Mouse (Mus musculus) midbrain, embryonic 14.5 days (tissue): ENCODE results near the gene Sppl3. TPM values are rescaled to one million over a fixed set of nuclear protein-coding genes. Genes with fewer than 3 reads are reported as not detected.

Experiments used
- ATAC-seq: fragments of 200-750 bp; cut with Nextera tagmentation; 2 replicates; pipeline ENCODE4 v1.8.0; 2017; ENCODE audit warnings: moderate number of reproducible peaks, moderate library complexity; ENCODE audit not compliant: low FRiP score, low TSS enrichment
- DNase-seq: peaks from one replicate; pipeline ENCODE4 v3.0.0-alpha.2; 2015
- H3K27ac ChIP-seq: fragments of 300-500 bp; sonication (generic); replicated peaks from 2 replicates; pipeline ENCODE4 v1.5.1; 2014; ENCODE audit warnings: mild to moderate bottlenecking, low read depth, low read length, moderate library complexity
- H3K27me3 ChIP-seq: fragments of 300-500 bp; sonication (generic); 2 replicates; pipeline ENCODE4 v1.6.1; 2014; ENCODE audit warnings: low read length, control low read depth, mixed read lengths; ENCODE audit not compliant: control insufficient read depth, insufficient read depth
- H3K36me3 ChIP-seq: fragments of 300-500 bp; sonication (generic); 2 replicates; pipeline ENCODE4 v1.6.1; 2014; ENCODE audit warnings: low read length, control low read depth; ENCODE audit not compliant: control insufficient read depth, insufficient read depth
- H3K4me1 ChIP-seq: fragments of 300-500 bp; sonication (generic); 2 replicates; pipeline ENCODE4 v1.6.1; 2014; ENCODE audit warnings: mild to moderate bottlenecking, antibody characterized with exemption, low read length, control low read depth; ENCODE audit not compliant: control insufficient read depth, insufficient read depth
- H3K4me2 ChIP-seq: fragments of 300-500 bp; sonication (generic); 2 replicates; pipeline ENCODE4 v1.6.1; 2014; ENCODE audit warnings: mild to moderate bottlenecking, low read length, moderate library complexity
- H3K4me3 ChIP-seq: fragments of 300-500 bp; sonication (generic); replicated peaks from 2 replicates; pipeline ENCODE4 v1.5.1; 2014; ENCODE audit warnings: low read depth, low read length
- H3K9ac ChIP-seq: fragments of 300-500 bp; sonication (generic); replicated peaks from 2 replicates; pipeline ENCODE4 v1.6.1; 2014; ENCODE audit warnings: mild to moderate bottlenecking, low read length, moderate library complexity
- H3K9me3 ChIP-seq: fragments of 300-500 bp; sonication (generic); 2 replicates; pipeline ENCODE4 v1.6.1; 2016; ENCODE audit warnings: low read length, control low read depth, mixed read lengths; ENCODE audit not compliant: control insufficient read depth
- WGBS: fragments of 180-500 bp; shearing (Covaris S2); extraction: QIAGEN DNeasy Blood & Tissue Kit; methylation state at CpG from one replicate; pipeline ENCODE4 v1.1.7; 2014; 5-methylcytosine and 5-hydroxymethylcytosine counted together
- polyA plus RNA-seq: library from polyadenylated mRNA; unstranded; fragments of >200 nt; fragmentation: Nextera tagmentation; extraction: Ambion mirVana; gene quantifications from 2 replicates; pipeline ENCODE4 v1.2.1, GENCODE M21; 2014

Sppl3 gene
- polyA plus RNA-seq, 1 experiment from 2014 or later: 33.1 TPM

GRCm38 (mm10) chr5:115035217-115035616 is 24.3 kb downstream of the Sppl3 start:
- no peak for ATAC-seq
- H3K4me2 ChIP-seq: no peak overlapping the region
- no peaks in the 10 kb centered on the region for H3K9me3 ChIP-seq
- DNase-seq: no peak
- H3K4me3 ChIP-seq: no peak overlapping the region
- 90% methylated on average over 1 of the region's 1 CpGs for WGBS
- H3K4me1 ChIP-seq: no peaks in the 10 kb centered on the region
- H3K36me3 ChIP-seq: no peaks in the 10 kb centered on the region
- no peak overlapping the region for H3K27ac ChIP-seq
- H3K9ac ChIP-seq: no peak overlapping the region
- H3K27me3 ChIP-seq: no peaks in the 10 kb centered on the region

- H3K4me3 ChIP-seq: no peak overlapping the region
- H3K4me2 ChIP-seq: no peak overlapping the region
- no peaks in the 10 kb centered on the region for H3K9me3 ChIP-seq
- ATAC-seq (no peak), DNase-seq (no peak)
- no peak overlapping the region for H3K27ac ChIP-seq
- 80% methylated on average over 2 of the region's 2 CpGs for WGBS
- H3K9ac ChIP-seq: no peak overlapping the region
- no peaks in the 10 kb centered on the region for H3K4me1 ChIP-seq
- no peaks in the 10 kb centered on the region for H3K27me3 ChIP-seq
- H3K36me3 ChIP-seq: no peaks in the 10 kb centered on the region
Observed at GRCm38 (mm10) chr5:115037099-115037498, 26.2 kb downstream of the Sppl3 start.

GRCm38 (mm10) chr5:115040756-115041155 is 29.8 kb downstream of the Sppl3 start:
- no peaks in the 10 kb centered on the region for H3K9me3 ChIP-seq
- H3K4me2 ChIP-seq: no peak overlapping the region
- WGBS: 88% methylated on average over 4 of the region's 4 CpGs
- no peak overlapping the region for H3K4me3 ChIP-seq
- H3K36me3 ChIP-seq: no peaks in the 10 kb centered on the region
- ATAC-seq (no peak), DNase-seq (no peak)
- H3K27ac ChIP-seq: no peak overlapping the region
- H3K4me1 ChIP-seq: no peaks in the 10 kb centered on the region
- H3K27me3 ChIP-seq: no peaks in the 10 kb centered on the region
- H3K9ac ChIP-seq: no peak overlapping the region

- ATAC-seq (no peak), DNase-seq (no peak)
- H3K9me3 ChIP-seq: no peaks in the 10 kb centered on the region
- no peak overlapping the region for H3K27ac ChIP-seq
- H3K27me3 ChIP-seq: no peaks in the 10 kb centered on the region
- H3K36me3 ChIP-seq: no peaks in the 10 kb centered on the region
- no peaks in the 10 kb centered on the region for H3K4me1 ChIP-seq
- H3K4me2 ChIP-seq: no peak overlapping the region
- 94% methylated on average over 4 of the region's 4 CpGs for WGBS
- H3K9ac ChIP-seq: no peak overlapping the region
- H3K4me3 ChIP-seq: no peak overlapping the region
Observed at GRCm38 (mm10) chr5:115043626-115044025, 32.7 kb downstream of the Sppl3 start.

DNA sequence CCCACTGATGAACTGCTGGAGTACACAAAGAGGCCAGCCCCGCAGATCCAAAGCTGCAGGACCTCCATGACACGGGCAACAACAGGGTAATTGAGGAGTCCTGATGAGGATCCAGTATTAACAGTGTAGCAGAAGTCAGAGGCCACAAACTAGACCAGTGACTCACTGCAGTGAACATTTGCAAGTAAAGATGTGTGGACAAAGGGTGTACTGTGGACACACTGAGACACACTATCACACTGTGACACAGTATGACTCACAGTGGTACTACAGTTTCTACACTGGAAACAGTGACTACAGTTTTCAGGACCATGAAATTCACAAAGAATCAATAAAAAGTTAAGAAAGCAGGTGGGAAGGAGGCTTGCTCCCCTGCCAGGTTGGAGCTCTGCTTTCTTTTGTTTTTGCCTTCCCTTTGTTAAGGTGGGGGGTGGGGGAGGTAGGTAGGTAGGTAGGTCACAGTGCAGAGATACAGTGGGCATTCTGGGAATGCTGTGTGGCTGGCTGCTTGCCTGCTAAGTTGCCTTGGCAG is 34.3 kb downstream of the Sppl3 start:
- Histone ChIP-seq H3K4me2 (no peak overlapping the region), H3K4me1 (no peaks in the 10 kb centered on the region), H3K9ac (no peak overlapping the region), H3K9me3 (no peaks in the 10 kb centered on the region), H3K36me3 (no peaks in the 10 kb centered on the region), H3K27ac (no peak overlapping the region), H3K4me3 (no peak overlapping the region), H3K27me3 (no peaks in the 10 kb centered on the region)
- ATAC-seq (no peak), DNase-seq (no peak)
- 85% methylated on average over 2 of the region's 2 CpGs for WGBS

DNA sequence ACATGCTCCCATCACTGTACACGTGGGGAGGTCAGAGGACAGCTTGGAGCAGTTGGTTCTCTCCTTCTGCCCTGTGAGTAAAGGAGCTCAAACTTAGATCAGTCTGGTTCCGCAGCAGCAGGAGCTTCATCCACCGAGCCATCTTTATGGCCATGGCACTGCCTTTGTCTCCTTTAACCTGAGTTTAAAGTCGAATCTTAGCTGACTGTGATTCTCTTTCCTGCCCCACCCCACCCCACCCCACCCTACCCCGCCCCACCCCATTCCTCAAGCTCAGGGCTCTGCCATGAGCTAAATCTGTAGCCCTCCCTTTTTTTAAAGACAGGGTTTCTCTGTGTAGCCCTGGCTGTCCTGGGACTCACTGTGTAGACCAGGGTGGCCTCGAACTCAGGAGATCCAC is 38.8 kb downstream of the Sppl3 start:
- 93% methylated on average over 6 of the region's 6 CpGs for WGBS
- Histone ChIP-seq H3K36me3 (no peaks in the 10 kb centered on the region), H3K27ac (no peak overlapping the region), H3K9ac (no peak overlapping the region), H3K27me3 (no peaks in the 10 kb centered on the region), H3K4me1 (peaks cover 9% of the 10 kb centered on the region; the same call in 1 of the 2 replicates), H3K9me3 (no peaks in the 10 kb centered on the region), H3K4me3 (no peak overlapping the region), H3K4me2 (no peak overlapping the region)
- DNase-seq: no peak
- ATAC-seq: no peak

GRCm38 (mm10) chr5:115050776-115051175 is 39.8 kb downstream of the Sppl3 start:
- H3K27me3 ChIP-seq: no peaks in the 10 kb centered on the region

GRCm38 (mm10) chr5:115052546-115052945 is 41.6 kb downstream of the Sppl3 start:
- DNase-seq: peak; percentile 11
- Histone ChIP-seq H3K27me3 (no peaks in the 10 kb centered on the region), H3K4me3 (no peak overlapping the region), H3K36me3 (no peaks in the 10 kb centered on the region), H3K9me3 (no peaks in the 10 kb centered on the region), H3K4me1 (peaks cover 9% of the 10 kb centered on the region; the same call in 1 of the 2 replicates), H3K4me2 (no peak overlapping the region), H3K9ac (no peak overlapping the region), H3K27ac (no peak overlapping the region)
- no peak for ATAC-seq
- 88% methylated on average over 8 of the region's 8 CpGs for WGBS

More at GRCm38 (mm10) chr5:115050776-115051175, 39.8 kb downstream of the Sppl3 start:
- H3K4me2 ChIP-seq: no peak overlapping the region
- 93% methylated on average over 6 of the region's 6 CpGs for WGBS
- H3K27ac ChIP-seq: no peak overlapping the region
- DNase-seq (no peak), ATAC-seq (no peak)
- H3K4me3 ChIP-seq: no peak overlapping the region
- H3K4me1 ChIP-seq: peaks cover 9% of the 10 kb centered on the region; the same call in 1 of the 2 replicates
- H3K36me3 ChIP-seq: no peaks in the 10 kb centered on the region
- no peak overlapping the region for H3K9ac ChIP-seq
- no peaks in the 10 kb centered on the region for H3K9me3 ChIP-seq

DNA sequence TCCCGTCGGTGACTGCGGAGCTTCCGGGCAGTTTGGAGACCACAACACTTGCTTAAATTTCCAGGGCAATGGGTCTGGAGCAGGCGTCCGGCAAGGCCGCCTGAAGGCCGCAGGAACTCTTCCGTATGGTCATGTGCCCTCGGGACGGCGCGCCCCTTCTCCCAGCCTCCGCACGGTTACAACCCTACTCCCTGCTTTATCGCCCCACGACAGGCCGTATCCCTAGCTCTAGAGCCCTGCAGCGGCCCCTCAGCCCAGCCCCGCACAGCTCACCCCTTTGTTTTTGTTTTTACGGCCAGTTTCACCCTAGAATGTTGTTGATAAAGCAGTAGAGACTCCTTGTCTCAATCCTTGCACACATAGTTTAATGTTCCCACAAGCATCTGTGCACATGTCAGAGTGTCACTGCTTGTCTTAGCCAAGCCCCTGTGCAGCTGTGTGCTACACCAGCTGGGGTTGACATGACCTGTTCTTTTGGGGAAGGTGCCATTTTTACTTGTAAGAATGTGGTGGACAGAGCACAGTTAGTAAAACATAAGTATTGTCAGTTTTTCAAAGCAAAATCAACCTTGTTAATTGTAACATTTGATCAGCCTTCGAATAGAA is 43.0 kb downstream of the Sppl3 start:
- DNase-seq (no peak), ATAC-seq (no peak)
- no peak overlapping the region for H3K4me3 ChIP-seq
- H3K27ac ChIP-seq: no peak overlapping the region
- no peak overlapping the region for H3K4me2 ChIP-seq
- H3K27me3 ChIP-seq: no peaks in the 10 kb centered on the region
- H3K4me1 ChIP-seq: peaks cover 9% of the 10 kb centered on the region; the same call in 1 of the 2 replicates
- WGBS: 92% methylated on average over 22 of the region's 22 CpGs
- no peaks in the 10 kb centered on the region for H3K36me3 ChIP-seq
- H3K9ac ChIP-seq: no peak overlapping the region
- no peaks in the 10 kb centered on the region for H3K9me3 ChIP-seq
